Mouse (Mus musculus) embryonic facial prominence, embryonic 13.5 days (tissue): ENCODE results near the gene Abcg2. TPM values are rescaled to one million over a fixed set of nuclear protein-coding genes. Genes with fewer than 3 reads are reported as not detected.

ENCODE experiments used
- ATAC-seq: fragments of 200-750 bp; cut with Nextera tagmentation; 2 replicates; pipeline ENCODE4 v1.8.0; 2017; ENCODE audit warnings: low read depth; ENCODE audit not compliant: insufficient number of reproducible peaks, insufficient read depth, low FRiP score, low TSS enrichment
- H3K27ac ChIP-seq: fragments of 300-500 bp; sonication (generic); 2 replicates; pipeline ENCODE4 v1.5.1; 2015; ENCODE audit warnings: moderate library complexity, mild to moderate bottlenecking, inconsistent platforms
- H3K27me3 ChIP-seq: fragments of 300-500 bp; sonication (generic); 2 replicates; pipeline ENCODE4 v1.6.1; 2015; ENCODE audit warnings: mild to moderate bottlenecking, inconsistent platforms
- H3K36me3 ChIP-seq: fragments of 300-500 bp; sonication (generic); 2 replicates; pipeline ENCODE4 v1.6.1; 2015; ENCODE audit warnings: mild to moderate bottlenecking, inconsistent platforms
- H3K4me1 ChIP-seq: fragments of 300-500 bp; sonication (generic); 2 replicates; pipeline ENCODE4 v1.6.1; 2015; ENCODE audit warnings: inconsistent platforms
- H3K4me2 ChIP-seq: fragments of 300-500 bp; sonication (generic); 2 replicates; pipeline ENCODE4 v1.6.1; 2015; ENCODE audit warnings: moderate library complexity, mild to moderate bottlenecking, inconsistent platforms
- H3K4me3 ChIP-seq: fragments of 300-500 bp; sonication (generic); 2 replicates; pipeline ENCODE4 v1.5.1; 2015; ENCODE audit warnings: mild to moderate bottlenecking, inconsistent platforms
- H3K9ac ChIP-seq: fragments of 300-500 bp; sonication (generic); 2 replicates; pipeline ENCODE4 v1.6.1; 2015; ENCODE audit warnings: mild to moderate bottlenecking, inconsistent platforms
- H3K9me3 ChIP-seq: fragments of 300-500 bp; sonication (generic); 2 replicates; pipeline ENCODE4 v1.6.1; 2016; ENCODE audit warnings: inconsistent platforms
- WGBS: fragments of 180-500 bp; shearing (Covaris S2); methylation state at CpG from one replicate; pipeline ENCODE4 v1.1.7; 2015; ENCODE audit warnings: mixed read lengths; 5-methylcytosine and 5-hydroxymethylcytosine counted together
- polyA plus RNA-seq: library from polyadenylated mRNA; unstranded; fragments of >200 nt; fragmentation: Nextera tagmentation; extraction: Ambion mirVana; gene quantifications from 2 replicates; pipeline ENCODE4 v1.2.1, GENCODE M21; 2015

Gene Abcg2
- polyA plus RNA-seq, 1 experiment from 2014 or later = 56.8 TPM

DNA sequence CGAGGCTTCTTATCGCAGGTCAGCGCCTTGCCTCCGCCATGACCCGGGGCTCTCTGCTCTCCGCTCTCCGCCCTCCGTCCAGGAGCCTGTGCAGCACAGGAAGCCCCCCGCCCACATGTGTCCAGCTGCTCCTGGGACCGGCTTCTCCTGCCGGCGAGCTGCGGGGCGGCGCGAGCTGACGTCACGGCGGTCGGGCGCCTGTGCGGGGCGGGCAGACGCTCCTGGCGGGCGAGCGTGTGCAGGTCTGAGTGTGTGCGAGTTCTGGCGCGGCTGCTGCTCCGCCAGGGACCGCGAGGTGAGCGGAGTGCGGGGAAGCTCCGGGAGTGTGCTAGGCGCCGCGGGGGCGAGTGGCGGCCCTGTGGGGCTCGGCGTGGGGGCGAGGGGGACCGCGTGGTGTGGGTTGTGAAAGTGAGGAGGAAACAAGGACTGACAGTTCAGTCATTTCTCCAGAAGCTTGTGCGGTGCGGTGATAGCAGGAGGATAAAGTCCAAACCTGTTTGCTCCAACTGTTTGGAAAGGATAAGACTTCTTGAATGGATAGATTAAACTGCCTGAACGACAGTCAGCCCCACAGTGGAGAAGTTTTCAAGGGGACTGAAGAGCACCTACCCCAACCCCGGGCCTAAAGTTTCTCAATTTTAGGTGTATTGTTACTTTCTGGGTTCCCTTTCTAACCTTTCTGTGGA, 56.2 kb downstream of the Abcg2 start:
- Histone ChIP-seq H3K4me1 (0 out of 2 replicates have a peak, but pooled peaks cover 4% of the 10 kb centered on the region), H3K4me3 (peak overlapping the region; percentile 58), H3K9me3 (no peaks in the 10 kb centered on the region), H3K27me3 (no peaks in the 10 kb centered on the region), H3K4me2 (peak overlapping the region; percentile 76), H3K9ac (peak overlapping the region; percentile 77), H3K36me3 (no peaks in the 10 kb centered on the region), H3K27ac (peak overlapping the region; percentile 30; the same call in 1 of the 2 replicates)
- WGBS = under 1% methylated on average over 50 of the region's 50 CpGs
- ATAC-seq = peak; percentile 91

DNA sequence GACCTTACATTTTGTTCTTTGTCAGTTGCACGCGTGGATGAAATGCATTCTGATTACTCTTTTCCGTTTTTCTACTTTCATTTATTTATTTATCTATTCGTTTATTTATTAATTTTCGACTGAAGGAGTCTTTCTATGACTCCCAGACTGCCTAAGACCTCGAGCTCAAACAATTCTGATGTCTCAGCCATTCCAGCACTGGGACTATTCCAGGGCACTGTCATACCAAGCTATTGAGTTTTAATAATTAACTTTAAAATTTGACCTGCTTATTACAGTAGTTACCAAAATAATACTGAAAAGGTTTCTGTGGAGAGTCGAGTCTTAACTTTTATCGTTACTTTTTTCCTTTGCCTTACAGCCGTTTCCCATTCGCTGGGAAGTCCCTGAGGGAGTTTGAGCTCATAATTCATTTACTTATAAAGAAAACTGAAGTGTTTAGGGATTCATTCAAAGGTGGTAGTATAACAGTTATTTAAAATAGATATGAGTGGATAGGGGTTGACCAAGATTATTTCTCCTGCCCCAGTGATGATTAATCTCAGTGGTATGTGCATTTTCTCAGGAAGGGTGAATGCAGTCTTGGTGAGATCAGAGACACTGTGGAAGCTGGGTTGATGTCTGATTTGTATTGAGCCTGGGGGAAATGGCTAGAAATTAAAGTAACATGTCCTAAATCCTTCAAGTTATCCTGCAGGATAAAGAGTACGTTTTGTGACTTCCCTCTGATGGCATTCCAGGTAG, 56.9 kb downstream of the Abcg2 start:
- Histone ChIP-seq H3K27ac (no peak overlapping the region), H3K36me3 (no peaks in the 10 kb centered on the region), H3K9me3 (no peaks in the 10 kb centered on the region), H3K9ac (no peak overlapping the region; the same call in 1 of the 2 replicates), H3K27me3 (no peaks in the 10 kb centered on the region), H3K4me2 (peak overlapping the region; percentile 76), H3K4me3 (peak overlapping the region; percentile 58), H3K4me1 (0 out of 2 replicates have a peak, but pooled peaks cover 4% of the 10 kb centered on the region)
- no peak for ATAC-seq
- WGBS = 33% methylated on average over 11 of the region's 11 CpGs

DNA sequence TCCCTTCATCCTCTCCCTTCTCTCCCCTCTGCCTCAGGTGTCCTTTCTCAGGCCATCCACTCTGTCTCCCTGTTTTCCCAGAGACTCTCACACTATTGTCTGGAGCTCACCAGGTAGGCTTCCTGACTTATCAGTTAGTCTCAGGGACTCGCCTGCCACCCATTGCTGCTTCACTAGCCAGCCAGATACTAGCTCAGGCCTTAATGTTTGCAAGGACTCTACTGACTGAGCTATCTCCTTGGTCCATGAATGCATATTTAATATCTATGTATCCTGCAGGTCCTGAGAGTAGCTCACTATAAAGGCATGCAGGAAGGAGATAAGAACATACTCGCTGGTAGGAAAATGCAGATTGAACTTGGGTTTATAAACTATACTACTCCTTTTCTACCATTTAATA, 57.9 kb downstream of the Abcg2 start:
- no peaks in the 10 kb centered on the region for H3K27me3 ChIP-seq
- 83% methylated on average over 2 of the region's 2 CpGs for WGBS
- H3K4me2 ChIP-seq = no peak overlapping the region
- no peaks in the 10 kb centered on the region for H3K36me3 ChIP-seq
- no peak overlapping the region for H3K4me3 ChIP-seq
- 0 out of 2 replicates have a peak, but pooled peaks cover 4% of the 10 kb centered on the region for H3K4me1 ChIP-seq
- no peaks in the 10 kb centered on the region for H3K9me3 ChIP-seq
- H3K9ac ChIP-seq = no peak overlapping the region
- no peak overlapping the region for H3K27ac ChIP-seq
- no peak for ATAC-seq

DNA sequence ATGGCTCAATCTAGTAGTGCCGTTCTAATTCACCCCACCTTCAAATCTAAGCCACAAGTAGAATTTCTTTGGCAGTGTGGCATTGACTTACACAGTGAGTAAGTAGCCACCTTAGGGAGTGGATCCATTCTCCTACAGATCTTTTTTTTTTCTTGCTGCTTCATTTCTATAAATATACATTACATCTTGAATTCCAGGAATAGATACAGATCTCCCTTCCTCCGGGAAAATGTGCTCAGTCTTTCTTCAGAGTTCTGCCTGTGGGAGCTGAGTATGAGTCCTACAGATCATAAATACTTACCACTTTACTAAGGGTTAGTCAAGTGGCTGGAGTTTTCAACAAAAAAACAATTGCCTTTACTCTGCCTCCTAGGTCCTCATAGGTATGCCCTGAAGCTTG, 60.3 kb downstream of the Abcg2 start:
- H3K4me2 ChIP-seq = no peak overlapping the region
- H3K27ac ChIP-seq = no peak overlapping the region
- no peaks in the 10 kb centered on the region for H3K36me3 ChIP-seq
- 0 out of 2 replicates have a peak, but pooled peaks cover 4% of the 10 kb centered on the region for H3K4me1 ChIP-seq
- no peaks in the 10 kb centered on the region for H3K27me3 ChIP-seq
- no peak for ATAC-seq
- no peak overlapping the region for H3K9ac ChIP-seq
- H3K4me3 ChIP-seq = no peak overlapping the region
- 66% methylated on average over 2 of the region's 2 CpGs for WGBS
- H3K9me3 ChIP-seq = no peaks in the 10 kb centered on the region

DNA sequence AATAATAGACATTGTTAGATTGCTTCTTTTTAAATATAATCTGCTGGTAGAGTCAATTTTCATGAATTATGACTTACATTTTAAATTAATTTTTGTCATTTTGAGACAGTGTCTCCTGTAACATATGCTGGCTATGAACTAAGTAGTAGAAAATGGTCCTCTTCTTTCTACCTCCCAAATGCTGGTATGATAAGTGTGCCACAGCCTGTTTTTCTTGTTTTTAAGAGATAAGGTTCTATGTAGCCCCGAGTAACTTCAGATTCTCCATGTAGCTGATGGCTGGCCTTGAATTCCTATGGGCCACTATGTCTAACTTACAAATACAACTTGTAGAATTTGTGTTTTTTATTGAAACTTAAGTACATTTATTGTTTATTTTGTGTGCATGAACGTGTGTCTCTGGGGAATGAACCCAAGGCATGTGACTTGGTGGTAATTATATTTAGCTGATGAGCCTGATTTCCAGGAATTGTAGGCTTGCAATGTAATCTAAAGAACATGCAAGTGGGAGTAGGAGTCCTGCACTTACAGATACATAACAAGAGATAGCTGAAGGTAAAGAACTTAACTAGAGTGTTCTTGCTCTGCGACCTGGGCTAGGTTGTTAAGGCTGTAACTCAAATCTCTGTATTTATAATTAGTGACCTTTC, 63.9 kb downstream of the Abcg2 start:
- Histone ChIP-seq H3K27ac (no peak overlapping the region), H3K9me3 (no peaks in the 10 kb centered on the region), H3K9ac (no peak overlapping the region), H3K4me3 (no peak overlapping the region), H3K4me2 (no peak overlapping the region), H3K4me1 (no peaks in the 10 kb centered on the region), H3K27me3 (no peaks in the 10 kb centered on the region), H3K36me3 (no peaks in the 10 kb centered on the region)
- 67% methylated on average over 3 of the region's 3 CpGs for WGBS
- no peak for ATAC-seq

DNA sequence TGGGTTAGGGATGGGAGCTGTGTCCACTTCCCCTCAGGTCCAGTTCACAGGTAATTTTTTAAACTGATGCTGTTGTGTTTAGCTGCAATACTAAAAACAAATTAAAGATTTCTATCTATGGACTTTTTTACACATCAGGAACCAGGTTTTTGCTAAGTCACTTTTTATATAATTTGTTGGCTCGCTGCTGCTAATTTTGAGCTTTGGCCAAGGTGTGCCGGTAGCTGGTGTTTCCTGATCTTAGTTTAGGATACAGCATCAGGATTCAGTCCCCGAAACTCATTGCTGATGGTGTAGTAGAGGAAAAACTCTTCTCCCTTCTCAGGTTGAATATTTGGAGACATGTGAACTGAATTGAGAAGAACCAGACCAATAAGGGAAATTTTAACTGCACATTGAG, 65.8 kb downstream of the Abcg2 start:
- H3K4me3 ChIP-seq = no peak overlapping the region
- no peak overlapping the region for H3K27ac ChIP-seq
- 94% methylated on average over 3 of the region's 3 CpGs for WGBS
- H3K4me1 ChIP-seq = no peaks in the 10 kb centered on the region
- H3K27me3 ChIP-seq = no peaks in the 10 kb centered on the region
- no peaks in the 10 kb centered on the region for H3K36me3 ChIP-seq
- ATAC-seq = no peak
- no peak overlapping the region for H3K9ac ChIP-seq
- H3K4me2 ChIP-seq = no peak overlapping the region
- no peaks in the 10 kb centered on the region for H3K9me3 ChIP-seq

DNA sequence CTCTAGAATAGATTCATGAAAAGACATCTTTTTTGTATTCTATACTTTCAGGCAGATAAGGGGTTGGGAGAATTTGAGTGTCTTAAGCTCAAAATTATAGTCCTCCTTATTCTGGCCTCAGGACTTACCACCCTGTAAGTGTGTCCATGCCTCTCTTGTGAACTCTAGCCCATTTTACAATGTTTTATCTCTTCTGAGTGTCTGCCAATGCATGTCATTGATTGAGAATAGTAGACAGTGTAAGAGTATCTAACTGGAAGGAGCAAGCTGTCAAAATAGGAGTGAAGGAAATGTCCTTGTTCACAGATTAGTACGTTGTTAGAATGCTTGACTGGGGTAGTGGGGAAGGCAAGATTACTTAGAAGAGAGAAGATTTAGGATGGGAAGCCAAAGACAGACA, 66.7 kb downstream of the Abcg2 start:
- Histone ChIP-seq H3K4me3 (no peak overlapping the region), H3K4me1 (no peaks in the 10 kb centered on the region), H3K36me3 (no peaks in the 10 kb centered on the region), H3K9ac (no peak overlapping the region), H3K4me2 (no peak overlapping the region), H3K27me3 (no peaks in the 10 kb centered on the region), H3K9me3 (no peaks in the 10 kb centered on the region), H3K27ac (no peak overlapping the region)
- ATAC-seq = no peak
- 75% methylated on average over 1 of the region's 1 CpGs for WGBS

DNA sequence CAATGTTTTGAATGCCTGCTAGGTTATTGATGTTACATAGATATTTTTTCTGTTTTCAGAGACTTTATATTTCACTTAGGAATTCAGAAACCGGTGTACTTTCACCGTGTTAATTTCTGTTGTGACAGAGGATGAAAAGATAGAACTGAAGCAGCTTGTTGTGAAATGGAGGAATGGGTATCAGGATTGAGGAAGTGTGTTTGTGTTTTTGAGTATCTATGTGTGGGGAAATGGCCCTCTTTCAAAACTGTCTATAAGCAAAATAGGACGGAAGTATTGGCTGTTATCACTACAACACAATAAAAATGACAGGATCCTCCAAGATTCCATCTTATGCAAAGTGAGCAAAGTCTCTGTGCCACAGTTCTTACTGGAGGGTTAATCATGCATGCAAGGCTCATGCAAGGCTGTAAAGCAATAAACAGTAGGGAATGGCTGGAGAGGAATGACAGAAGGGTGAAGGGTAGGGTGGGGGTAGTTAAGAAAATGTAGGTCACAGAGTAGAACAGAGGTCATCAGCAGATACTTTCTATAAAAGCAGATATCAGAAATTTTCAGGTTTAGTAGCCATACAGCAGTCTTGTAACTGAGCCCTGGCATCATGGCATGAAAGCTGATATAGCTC, 76.7 kb downstream of the Abcg2 start:
- Histone ChIP-seq H3K4me3 (no peak overlapping the region), H3K4me2 (no peak overlapping the region), H3K9ac (no peak overlapping the region), H3K36me3 (no peaks in the 10 kb centered on the region), H3K27ac (no peak overlapping the region), H3K4me1 (no peaks in the 10 kb centered on the region), H3K27me3 (no peaks in the 10 kb centered on the region), H3K9me3 (no peaks in the 10 kb centered on the region)
- 92% methylated on average over 3 of the region's 3 CpGs for WGBS
- no peak for ATAC-seq

DNA sequence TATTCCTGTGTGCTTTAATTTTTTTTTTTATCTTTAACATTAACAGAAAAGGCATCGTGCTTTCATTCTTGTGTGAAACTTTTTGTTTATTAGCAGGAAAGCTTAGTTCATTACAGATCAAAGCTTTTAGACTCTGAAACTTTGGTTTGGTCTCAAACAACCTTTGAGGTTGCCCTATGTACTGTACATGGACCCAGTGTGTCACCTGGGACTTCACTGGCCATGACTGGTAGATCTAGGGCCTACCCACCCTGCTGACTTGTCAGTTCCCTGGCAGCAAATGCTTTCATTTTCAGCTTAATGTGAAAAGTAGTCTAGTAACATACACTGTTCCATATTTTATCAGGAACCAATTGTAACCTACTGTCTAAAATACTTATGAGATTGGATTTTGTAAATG, 93.5 kb downstream of the Abcg2 start:
- H3K4me1 ChIP-seq = no peaks in the 10 kb centered on the region
- no peak overlapping the region for H3K4me3 ChIP-seq
- H3K27ac ChIP-seq = no peak overlapping the region
- H3K27me3 ChIP-seq = no peaks in the 10 kb centered on the region
- peaks cover 17% of the 10 kb centered on the region for H3K36me3 ChIP-seq
- H3K4me2 ChIP-seq = no peak overlapping the region
- no peak overlapping the region for H3K9ac ChIP-seq
- H3K9me3 ChIP-seq = no peaks in the 10 kb centered on the region
- WGBS = 96% methylated on average over 1 of the region's 1 CpGs
- no peak for ATAC-seq

DNA sequence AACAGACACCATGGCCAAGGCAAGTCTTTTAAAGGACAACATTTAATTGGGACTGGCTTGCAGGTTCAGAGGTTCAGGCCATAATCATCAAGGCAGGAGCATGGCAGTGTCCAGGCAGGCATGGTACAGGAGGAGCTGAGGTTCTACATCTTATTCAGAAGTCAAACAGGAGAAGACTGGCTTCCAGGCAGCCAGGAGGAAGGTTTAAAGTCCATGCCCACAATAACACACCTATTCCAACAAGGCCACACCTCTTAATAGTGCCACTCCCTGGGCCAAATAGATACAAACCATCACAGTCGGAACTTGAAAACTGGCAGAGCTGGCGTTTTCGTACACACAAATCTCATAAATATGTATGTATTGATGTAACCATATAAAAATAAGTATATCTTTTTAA, 94.2 kb downstream of the Abcg2 start:
- H3K4me1 ChIP-seq = no peaks in the 10 kb centered on the region
- H3K9ac ChIP-seq = no peak overlapping the region
- no peak overlapping the region for H3K4me3 ChIP-seq
- no peaks in the 10 kb centered on the region for H3K9me3 ChIP-seq
- no peak overlapping the region for H3K27ac ChIP-seq
- no peak overlapping the region for H3K4me2 ChIP-seq
- no peaks in the 10 kb centered on the region for H3K27me3 ChIP-seq
- WGBS = 94% methylated on average over 3 of the region's 3 CpGs
- peaks cover 17% of the 10 kb centered on the region for H3K36me3 ChIP-seq
- no peak for ATAC-seq

DNA sequence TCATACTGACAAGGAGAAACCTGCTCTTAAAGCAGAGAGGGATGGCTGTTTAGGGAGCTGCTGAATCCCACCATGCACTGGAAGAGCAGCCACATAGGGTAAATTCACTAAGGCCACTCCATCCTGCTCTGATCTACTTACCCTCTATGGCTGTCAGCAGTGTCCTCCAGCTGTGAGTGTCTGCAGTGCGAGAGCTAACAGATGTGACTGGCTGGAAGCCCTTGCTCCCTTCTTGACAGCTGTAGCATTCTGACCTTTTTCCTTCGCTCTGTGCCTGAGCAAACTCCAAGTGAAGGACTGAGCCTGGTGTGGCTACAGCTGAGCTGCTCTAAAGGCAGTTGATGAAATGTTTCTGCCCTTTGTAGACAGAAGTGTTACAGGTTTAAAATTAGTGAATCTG, 107.3 kb downstream of the Abcg2 start:
- no peak overlapping the region for H3K9ac ChIP-seq
- ATAC-seq = no peak
- WGBS = 80% methylated on average over 2 of the region's 2 CpGs

More for the DNA sequence above, 107.3 kb downstream of the Abcg2 start:
- Histone ChIP-seq H3K4me1 (no peaks in the 10 kb centered on the region), H3K27me3 (no peaks in the 10 kb centered on the region), H3K4me2 (no peak overlapping the region), H3K4me3 (no peak overlapping the region), H3K9me3 (no peaks in the 10 kb centered on the region), H3K36me3 (0 out of 2 replicates have a peak, but pooled peaks cover 3% of the 10 kb centered on the region), H3K27ac (no peak overlapping the region)
